Mouse (Mus musculus): Measurements from ENCODE around the gene Tnfrsf18.

DNA sequence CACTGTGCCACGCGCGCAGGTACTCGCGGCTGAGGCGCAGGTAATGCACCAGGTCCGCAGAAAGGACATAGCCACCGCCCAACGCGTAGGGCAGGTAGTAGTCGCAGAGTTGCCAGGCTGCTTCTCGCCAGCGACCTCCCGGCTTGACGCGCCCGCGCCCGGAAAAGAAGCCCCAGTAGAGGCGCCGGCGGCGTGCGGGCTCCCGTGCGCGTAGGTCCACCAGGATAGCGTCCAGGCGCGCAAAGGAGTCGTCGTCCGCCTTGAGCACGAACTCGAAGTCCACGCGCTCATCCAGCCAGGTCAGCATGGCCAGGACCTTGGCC is 34.1 kb upstream of the Tnfrsf18 start:
- TF ChIP-seq CTCF (IDR thresholded peaks at IDR 0.05; ENCODE audit: low read depth) (no peak), EP300 (IDR thresholded peaks at IDR 0.05; ENCODE audit: low read depth) (no peak)
